Mouse (Mus musculus) liver, embryonic 14.5 days (tissue): ENCODE data around the gene Rftn1. TPM values are rescaled to one million over a fixed set of nuclear protein-coding genes. Genes with fewer than 3 reads are reported as not detected.

Experiments
- ATAC-seq: fragments of 200-750 bp; cut with Nextera tagmentation; 2 replicates; pipeline ENCODE4 v1.8.0; 2017; ENCODE audit warnings: moderate number of reproducible peaks, mild to moderate bottlenecking, moderate library complexity; ENCODE audit not compliant: insufficient read depth
- DNase-seq, 3 experiments: peaks; one replicate each; pipeline ENCODE4 v3.0.0-alpha.2; 2012 to 2013; ENCODE audit warnings: low read depth in 3 of 3, low spot score in 3 of 3
- H3K27ac ChIP-seq: fragments of 300-500 bp; sonication (generic); 2 replicates; pipeline ENCODE4 v1.5.1; 2014; ENCODE audit warnings: moderate library complexity, mild to moderate bottlenecking, control low read depth, inconsistent platforms
- H3K27me3 ChIP-seq: fragments of 300-500 bp; sonication (generic); 2 replicates; pipeline ENCODE4 v1.6.1; 2014; ENCODE audit warnings: mild to moderate bottlenecking, low read length, moderate library complexity; ENCODE audit not compliant: control insufficient read depth, insufficient read depth
- H3K36me3 ChIP-seq: fragments of 300-500 bp; sonication (generic); replicated peaks from 2 replicates; pipeline ENCODE4 v1.6.1; 2014; ENCODE audit warnings: low read depth; ENCODE audit not compliant: control insufficient read depth, insufficient read depth
- H3K4me1 ChIP-seq, 2 experiments: fragments of 200-500 bp in 1 of 2; fragments of 300-500 bp in 1 of 2; sonication (generic) in 1 of 2; replicated peaks; 2 replicates each; pipeline ENCODE4 v1.6.1; 2012 to 2014; ENCODE audit warnings: antibody characterized with exemption in 1 of 2, inconsistent platforms in 1 of 2, low read length in 1 of 2; ENCODE audit not compliant: control insufficient read depth in 2 of 2, insufficient read depth in 2 of 2
- H3K4me2 ChIP-seq: fragments of 300-500 bp; sonication (generic); 2 replicates; pipeline ENCODE4 v1.6.1; 2014; ENCODE audit warnings: low read depth, mild to moderate bottlenecking, control low read depth, moderate library complexity
- H3K4me3 ChIP-seq, 2 experiments: fragments of 200-500 bp in 1 of 2; fragments of 300-500 bp in 1 of 2; sonication (generic) in 1 of 2; 2 replicates each; pipeline ENCODE4 v1.5.1; 2012 to 2014; ENCODE audit warnings: low read depth in 2 of 2, low read length in 2 of 2, mild to moderate bottlenecking in 2 of 2, control low read depth in 1 of 2, inconsistent platforms in 1 of 2, moderate library complexity in 1 of 2; ENCODE audit not compliant: insufficient read depth in 1 of 2
- H3K9ac ChIP-seq: fragments of 300-500 bp; sonication (generic); replicated peaks from 2 replicates; pipeline ENCODE4 v1.6.1; 2014; ENCODE audit warnings: mild to moderate bottlenecking, control low read depth, moderate library complexity
- H3K9me3 ChIP-seq: fragments of 300-500 bp; sonication (generic); 2 replicates; pipeline ENCODE4 v1.6.1; 2016; ENCODE audit warnings: low read length, mixed read lengths; ENCODE audit not compliant: control insufficient read depth
- CTCF ChIP-seq: IDR thresholded peaks from 2 replicates; pipeline ENCODE4 v1.5.1; 2016; ENCODE audit warnings: antibody characterized with exemption, low read depth, control low read depth
- EP300 ChIP-seq: IDR thresholded peaks from 2 replicates; pipeline ENCODE4 v1.6.1; 2016; ENCODE audit warnings: antibody characterized with exemption, low read depth
- WGBS: fragments of 180-500 bp; shearing (Covaris S2); extraction: QIAGEN DNeasy Blood & Tissue Kit; methylation state at CpG from one replicate; pipeline ENCODE4 v1.1.7; 2014; ENCODE audit not compliant: insufficient replicate concordance; 5-methylcytosine and 5-hydroxymethylcytosine counted together
- polyA plus RNA-seq, 2 experiments: library from polyadenylated mRNA; depleted of rRNA in 1 of 2; stranded (reverse) in 1 of 2; unstranded in 1 of 2; fragments of >200 nt; fragmentation: Nextera tagmentation in 1 of 2; extraction: Ambion mirVana in 1 of 2; gene quantifications; 2 replicates each; pipeline versions ENCODE4 v1.2.1 to v1.2.3; 2012 to 2014

Gene Rftn1
- polyA plus RNA-seq, 2 experiments = 2.2 to 3.2 TPM

DNA sequence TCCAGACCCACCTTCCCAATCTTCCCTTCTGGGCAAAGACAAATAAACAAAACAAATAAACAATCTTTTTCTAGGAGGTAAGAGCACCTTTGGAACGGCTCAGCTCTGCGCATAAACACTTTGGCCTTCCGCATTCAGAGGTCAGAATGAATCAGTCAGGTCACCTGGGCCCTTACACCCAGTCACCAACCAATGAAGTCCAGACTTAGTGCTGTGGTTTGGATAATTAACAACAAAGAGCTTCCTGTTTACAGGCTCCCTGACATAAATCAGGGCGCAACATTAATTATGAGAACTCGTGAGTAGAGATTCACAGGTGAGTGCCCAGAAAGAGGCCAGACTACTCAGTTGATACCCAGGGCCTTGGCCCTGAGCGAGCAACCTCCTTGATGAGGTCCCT lies 194.4 kb downstream of the Rftn1 start:
- H3K27ac ChIP-seq = no peak overlapping the region
- no peaks in the 10 kb centered on the region for H3K36me3 ChIP-seq
- ATAC-seq = no peak
- DNase-seq = no peak
- 0 out of 4 replicates have a peak, but pooled peaks cover 0 to 2% of the 10 kb centered on the region in 2 experiments for H3K4me1 ChIP-seq
- H3K9me3 ChIP-seq = no peaks in the 10 kb centered on the region
- no peak overlapping the region for H3K9ac ChIP-seq
- 76% methylated on average over 6 of the region's 6 CpGs for WGBS
- H3K4me2 ChIP-seq = no peak overlapping the region
- no peaks in the 10 kb centered on the region for H3K27me3 ChIP-seq
- no peak overlapping the region for H3K4me3 ChIP-seq
- TF ChIP-seq EP300 (no peak), CTCF (no peak)

- no peak overlapping the region for H3K27ac ChIP-seq
- WGBS = 59% methylated on average over 3 of the region's 3 CpGs
Measured at GRCm38 (mm10) chr17:49995226-49995625, 195.2 kb downstream of the Rftn1 start.

DNA sequence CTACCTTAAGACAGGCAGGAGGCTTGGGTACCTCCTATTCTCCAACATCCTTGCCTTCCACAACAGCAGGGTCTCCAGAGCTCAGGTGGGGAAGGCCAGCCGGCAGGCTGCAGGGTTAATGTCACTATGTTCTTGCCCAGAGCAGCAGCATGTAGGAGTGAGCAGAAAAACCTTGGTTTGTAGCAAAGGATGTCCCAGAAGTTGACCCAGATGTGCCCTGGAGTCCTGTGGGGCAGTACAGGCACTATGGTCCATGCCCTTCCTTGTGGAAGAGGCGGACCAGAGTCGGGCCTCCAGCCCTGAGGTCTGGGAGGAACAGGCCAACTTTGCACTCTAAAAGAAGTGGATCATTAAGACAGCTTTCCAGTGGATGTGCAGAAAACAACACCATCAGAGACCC lies 196.8 kb downstream of the Rftn1 start:
- Histone ChIP-seq H3K4me2 (no peak overlapping the region), H3K4me3 (no peak overlapping the region), H3K27ac (no peak overlapping the region), H3K9ac (no peak overlapping the region), H3K36me3 (no peaks in the 10 kb centered on the region), H3K9me3 (no peaks in the 10 kb centered on the region), H3K27me3 (no peaks in the 10 kb centered on the region), H3K4me1 (0 out of 4 replicates have a peak, but pooled peaks cover 0 to 2% of the 10 kb centered on the region in 2 experiments)
- DNase-seq = no peak
- ATAC-seq = no peak
- WGBS = 72% methylated on average over 3 of the region's 3 CpGs
- TF ChIP-seq EP300 = no peak

More at GRCm38 (mm10) chr17:49995226-49995625, 195.2 kb downstream of the Rftn1 start:
- no peak for ATAC-seq
- no peak overlapping the region for H3K4me2 ChIP-seq
- H3K9ac ChIP-seq = no peak overlapping the region; the same call in 1 of the 2 replicates
- 0 out of 4 replicates have a peak, but pooled peaks cover 0 to 2% of the 10 kb centered on the region in 2 experiments for H3K4me1 ChIP-seq
- H3K27me3 ChIP-seq = no peaks in the 10 kb centered on the region
- H3K36me3 ChIP-seq = no peaks in the 10 kb centered on the region
- no peak for DNase-seq
- no peaks in the 10 kb centered on the region for H3K9me3 ChIP-seq
- TF ChIP-seq EP300 = no peak
- no peak for TF ChIP-seq CTCF
- no peak overlapping the region for H3K4me3 ChIP-seq

GRCm38 (mm10) chr17:49992625-49993603 lies 197.6 kb downstream of the Rftn1 start:
- no peak overlapping the region for H3K9ac ChIP-seq
- H3K9me3 ChIP-seq = no peaks in the 10 kb centered on the region
- H3K27me3 ChIP-seq = no peaks in the 10 kb centered on the region
- H3K4me2 ChIP-seq = no peak overlapping the region
- no peak overlapping the region for H3K4me3 ChIP-seq
- 0 out of 4 replicates have a peak, but pooled peaks cover 0 to 1% of the 10 kb centered on the region in 2 experiments for H3K4me1 ChIP-seq
- TF ChIP-seq EP300 = no peak
- no peak for TF ChIP-seq CTCF
- no peak overlapping the region for H3K27ac ChIP-seq
- no peak for DNase-seq
- no peak for ATAC-seq
- WGBS = 78% methylated on average over 11 of the region's 11 CpGs
- H3K36me3 ChIP-seq = no peaks in the 10 kb centered on the region

- Histone ChIP-seq H3K4me2 (no peak overlapping the region), H3K27me3 (no peaks in the 10 kb centered on the region), H3K4me1 (0 out of 4 replicates have a peak, but pooled peaks cover 0 to 5% of the 10 kb centered on the region in 2 experiments), H3K9ac (no peak overlapping the region), H3K27ac (no peak overlapping the region), H3K9me3 (no peaks in the 10 kb centered on the region), H3K36me3 (no peaks in the 10 kb centered on the region), H3K4me3 (no peak overlapping the region)
- ATAC-seq = no peak
- WGBS = 74% methylated on average over 8 of the region's 8 CpGs
- no peak for DNase-seq
- TF ChIP-seq EP300 = no peak
- TF ChIP-seq CTCF = no peak
Measured at GRCm38 (mm10) chr17:49989583-49989982, 200.9 kb downstream of the Rftn1 start.
